Mouse (Mus musculus) granulocyte monocyte progenitor cell, adult 5-6 weeks (primary cell): ENCODE measurements around the gene Astl. TPM values are rescaled to one million over a fixed set of nuclear protein-coding genes. Genes with fewer than 3 reads are reported as not detected.

Experiments
- ATAC-seq: replicated peaks from 2 replicates; pipeline ENCODE4 v1.8.0; 2016; ENCODE audit warnings: mild to moderate bottlenecking, moderate TSS enrichment, inconsistent platforms; ENCODE audit not compliant: poor library complexity, severe bottlenecking
- total RNA-seq, 2 experiments: library from RNA; stranded (forward) in 1 of 2; stranded (reverse) in 1 of 2; fragments of 200-712, 200-1000 nt in 1 of 2; fragments of >200 nt in 1 of 2; fragmentation: Nextera tagmentation in 1 of 2; gene quantifications; 2 replicates each; pipeline ENCODE4 v1.2.3; 2014 to 2017

The Astl gene
- total RNA-seq, 2 experiments from 2014 or later: 0.21 TPM; not detected in 1

- no peak for ATAC-seq
These were observed 52.4 kb downstream of the Astl start for GRCm38 (mm10) chr2:127390846-127391245.

GRCm38 (mm10) chr2:127391323-127391722 lies 52.9 kb downstream of the Astl start:
- ATAC-seq: peak; percentile 85

- no peak for ATAC-seq
These were observed 56.2 kb downstream of the Astl start for GRCm38 (mm10) chr2:127394606-127395161.

- no peak for ATAC-seq
These were observed 60.3 kb downstream of the Astl start for GRCm38 (mm10) chr2:127398738-127399137.

Other genes with a start within 250 kb of the Astl start
- 39.1 and 52.5 TPM in 2 replicates for gene Ncaph, start 204.7 kb upstream of the Astl start, total RNA-seq (2014; fragmentation: Nextera tagmentation)
- 49.6 and 61.3 TPM in 2 replicates for gene Ncaph, start 204.7 kb upstream of the Astl start, total RNA-seq (2017)
- gene Itpripl1, start 195.2 kb upstream of the Astl start, total RNA-seq (2014; fragmentation: Nextera tagmentation): 27.7 and 33.8 TPM in 2 replicates
- gene Itpripl1, start 195.2 kb upstream of the Astl start, total RNA-seq (2017): 22.5 and 26.2 TPM in 2 replicates
- gene 1810024B03Rik, start 130.4 kb upstream of the Astl start, total RNA-seq (2014; fragmentation: Nextera tagmentation): 1.2 and 3.4 TPM in 2 replicates
- 1.5 and 2.3 TPM in 2 replicates for gene 1810024B03Rik, start 130.4 kb upstream of the Astl start, total RNA-seq (2017)
- gene Snrnp200, start 130.3 kb upstream of the Astl start, total RNA-seq (2014; fragmentation: Nextera tagmentation): 66.4 and 82.1 TPM in 2 replicates
- gene Snrnp200, start 130.3 kb upstream of the Astl start, total RNA-seq (2017): 133 and 167 TPM in 2 replicates
- 36.3 and 47.4 TPM in 2 replicates for gene Ciao1, start 90.8 kb upstream of the Astl start, total RNA-seq (2014; fragmentation: Nextera tagmentation)
- 33.5 and 38.7 TPM in 2 replicates for gene Ciao1, start 90.8 kb upstream of the Astl start, total RNA-seq (2017)
- gene Tmem127, start 90.7 kb upstream of the Astl start, total RNA-seq (2014; fragmentation: Nextera tagmentation): 12.8 and 18.8 TPM in 2 replicates
- 32.4 and 41.7 TPM in 2 replicates for gene Tmem127, start 90.7 kb upstream of the Astl start, total RNA-seq (2017)
- gene Stard7, start 68.4 kb upstream of the Astl start, total RNA-seq (2014; fragmentation: Nextera tagmentation): 69.6 and 84.0 TPM in 2 replicates
- 131 and 143 TPM in 2 replicates for gene Stard7, start 68.4 kb upstream of the Astl start, total RNA-seq (2017)
- 22.3 and 33.3 TPM in 2 replicates for gene Dusp2, start 2.5 kb upstream of the Astl start, total RNA-seq (2014; fragmentation: Nextera tagmentation)
- 50.4 and 51.2 TPM in 2 replicates for gene Dusp2, start 2.5 kb upstream of the Astl start, total RNA-seq (2017)
- gene Adra2b, start 24.6 kb downstream of the Astl start, total RNA-seq (2014; fragmentation: Nextera tagmentation): not detected in 2 replicates
- not detected in 2 replicates for gene Adra2b, start 24.6 kb downstream of the Astl start, total RNA-seq (2017)
- not detected in 2 replicates for gene Gpat2, start 86.6 kb downstream of the Astl start, total RNA-seq (2014; fragmentation: Nextera tagmentation)
- not detected in 2 replicates for gene Gpat2, start 86.6 kb downstream of the Astl start, total RNA-seq (2017)
- gene Fahd2a, start 105.9 kb downstream of the Astl start, total RNA-seq (2014; fragmentation: Nextera tagmentation): 6.0 and 26.2 TPM in 2 replicates
- gene Fahd2a, start 105.9 kb downstream of the Astl start, total RNA-seq (2017): 6.6 and 11.9 TPM in 2 replicates
- 37.4 and 50.0 TPM in 2 replicates for gene Kcnip3, start 183.5 kb downstream of the Astl start, total RNA-seq (2014; fragmentation: Nextera tagmentation)
- gene Kcnip3, start 183.5 kb downstream of the Astl start, total RNA-seq (2017): 19.5 and 23.4 TPM in 2 replicates
- gene Prom2, start 202.8 kb downstream of the Astl start, total RNA-seq (2014; fragmentation: Nextera tagmentation): not detected in 2 replicates
- not detected in 2 replicates for gene Prom2, start 202.8 kb downstream of the Astl start, total RNA-seq (2017)
- 4.0 and 5.8 TPM in 2 replicates for gene Zfp661, start 248.5 kb downstream of the Astl start, total RNA-seq (2014; fragmentation: Nextera tagmentation)
- 4.4 and 5.2 TPM in 2 replicates for gene Zfp661, start 248.5 kb downstream of the Astl start, total RNA-seq (2017)
- gene Mrps5, start 248.6 kb downstream of the Astl start, total RNA-seq (2014; fragmentation: Nextera tagmentation): 45.4 and 54.2 TPM in 2 replicates
- gene Mrps5, start 248.6 kb downstream of the Astl start, total RNA-seq (2017): 137 and 187 TPM in 2 replicates